Mouse (Mus musculus): ENCODE data around the gene Slc35c1.

DNA sequence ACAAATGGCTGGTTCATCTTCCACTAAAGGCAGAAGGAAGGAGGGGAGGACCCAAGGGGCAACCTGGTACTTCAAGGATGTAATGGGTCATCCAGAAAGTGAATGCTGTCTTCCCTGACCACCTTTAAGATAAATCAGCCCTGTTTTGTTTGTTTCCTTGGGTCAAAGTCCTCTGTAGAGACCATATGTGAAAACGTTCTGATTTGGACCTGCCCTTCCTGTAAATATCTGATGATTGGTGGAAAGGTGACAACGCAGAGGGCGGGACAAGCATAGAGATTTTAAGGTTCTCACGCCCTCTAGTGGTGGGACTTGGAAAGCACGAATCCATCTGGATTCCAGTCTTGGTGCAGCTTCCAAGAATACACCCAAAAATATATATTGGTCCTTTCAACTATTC lies 22.5 kb downstream of the Slc35c1 start:
- TF ChIP-seq CTCF (IDR thresholded peaks at IDR 0.05; ENCODE audit: control insufficient read depth, insufficient read depth, low read length) (peak; percentile 67), POLR2A (IDR thresholded peaks at IDR 0.05; ENCODE audit: borderline replicate concordance, control insufficient read depth, low read depth, low read length) (no peak)

Data from bone marrow, adult 2 months (tissue).